10 mouse cellular contexts compared by ENCODE assay signal in the genomic region with DNA sequence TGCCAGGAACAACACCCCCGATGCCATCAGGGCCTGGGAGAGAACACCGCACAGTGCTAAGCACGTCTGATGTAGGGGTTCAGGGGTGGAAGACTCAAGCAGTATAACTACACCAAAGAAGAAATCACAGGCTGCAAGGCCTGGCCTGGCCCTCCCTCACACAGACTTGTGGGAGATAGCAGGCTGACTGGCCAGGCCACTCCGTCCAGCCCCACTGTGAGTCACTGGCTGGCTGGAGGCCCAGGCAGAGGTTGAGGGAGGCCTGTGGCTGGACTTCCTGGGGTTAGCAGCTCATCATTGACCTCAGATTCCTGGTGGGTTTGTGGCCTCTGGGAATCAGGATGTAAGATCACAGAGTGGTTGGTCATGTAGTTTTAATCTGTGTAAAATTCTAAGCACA. TPM values are rescaled to one million over a fixed set of nuclear protein-coding genes. Genes with fewer than 3 reads are reported as not detected.
DNase-seq lines count a peak whose midpoint lies in the region; ATAC-seq and TF ChIP-seq lines count a peak whose summit lies in the region.
"Had no signal": no experiment of that assay in that cellular context is flagged by ENCODE, and none has a peak within 500 bp of the region (broad histone marks: within the 10 kb centered on the region; RNA-seq: fewer than 3 reads in every experiment).

No protein-coding gene starts in this region.

- no peaks in the 10 kb centered on the region for H3K36me3 ChIP-seq in heart, embryonic 15.5 days
- H3K36me3 ChIP-seq in limb, embryonic 14.5 days (ENCODE audit: control insufficient read depth, insufficient read depth, low read length) = no peaks in the 10 kb centered on the region
- no peaks in the 10 kb centered on the region for H3K36me3 ChIP-seq in stomach, embryonic 16.5 days (ENCODE audit: control insufficient read depth, insufficient read depth, low read length)
- no peaks in the 10 kb centered on the region for H3K36me3 ChIP-seq in hindbrain, embryonic 13.5 days
- H3K36me3 ChIP-seq: embryonic facial prominence, embryonic 15.5 days had no signal

- TF ChIP-seq POLR2A in limb, embryonic 14.5 days (IDR thresholded peaks at IDR 0.05; ENCODE audit: borderline replicate concordance, extremely low read depth, insufficient read depth, insufficient read length) = no peak

- no peak overlapping the region for H3K4me2 ChIP-seq in heart, embryonic 15.5 days
- no peak overlapping the region for H3K4me2 ChIP-seq in limb, embryonic 14.5 days (replicated peaks; ENCODE audit: low read depth, low read length, severe bottlenecking)
- no peak overlapping the region for H3K4me2 ChIP-seq in stomach, embryonic 16.5 days (ENCODE audit: low read depth, low read length)
- H3K4me2 ChIP-seq in hindbrain, embryonic 13.5 days = no peak overlapping the region
- H3K4me2 ChIP-seq: embryonic facial prominence, embryonic 15.5 days had no signal

- H3K9me3 ChIP-seq in heart, embryonic 15.5 days (replicated peaks) = no peaks in the 10 kb centered on the region
- no peaks in the 10 kb centered on the region for H3K9me3 ChIP-seq in limb, embryonic 14.5 days (ENCODE audit: control insufficient read depth, low read length)
- H3K9me3 ChIP-seq in stomach, embryonic 16.5 days (replicated peaks; ENCODE audit: control insufficient read depth, low read length) = no peaks in the 10 kb centered on the region
- H3K9me3 ChIP-seq in hindbrain, embryonic 13.5 days = no peaks in the 10 kb centered on the region
- H3K9me3 ChIP-seq: embryonic facial prominence, embryonic 15.5 days; megakaryocyte, embryonic 14.5 days had no signal

- ATAC-seq in heart, embryonic 15.5 days (replicated peaks; ENCODE audit: insufficient number of reproducible peaks, insufficient read depth, low FRiP score, low read depth) = peak; percentile 78
- ATAC-seq in limb, embryonic 14.5 days (ENCODE audit: low FRiP score, low read depth) = peak; percentile 65; the same call in 1 of the 2 replicates
- ATAC-seq in stomach, embryonic 16.5 days (ENCODE audit: insufficient read depth, low FRiP score) = peak; percentile 81
- ATAC-seq in hindbrain, embryonic 13.5 days (ENCODE audit: low FRiP score) = no peak

- no peak for TF ChIP-seq CTCF in layer of hippocampus, adult 2 months (conservative IDR thresholded peaks at IDR 0.05)

- WGBS in heart, embryonic 15.5 days = 56% methylated on average over 4 of the region's 4 CpGs
- 77% methylated on average over 4 of the region's 4 CpGs for WGBS in limb, embryonic 14.5 days
- 63% methylated on average over 4 of the region's 4 CpGs for WGBS in stomach, embryonic 16.5 days
- WGBS in hindbrain, embryonic 13.5 days = 79% methylated on average over 4 of the region's 4 CpGs

- H3K9ac ChIP-seq in heart, embryonic 15.5 days = peak overlapping the region; percentile 14; the same call in 1 of the 2 replicates
- H3K9ac ChIP-seq in limb, embryonic 14.5 days (ENCODE audit: low read depth, low read length, severe bottlenecking) = no peak overlapping the region
- peak overlapping the region; percentile 60 for H3K9ac ChIP-seq in stomach, embryonic 16.5 days (ENCODE audit: low read length)
- no peak overlapping the region for H3K9ac ChIP-seq in hindbrain, embryonic 13.5 days
- H3K9ac ChIP-seq: embryonic facial prominence, embryonic 15.5 days had no signal

- peaks cover 27% of the 10 kb centered on the region for H3K4me1 ChIP-seq in heart, embryonic 15.5 days (replicated peaks)
- 0 out of 2 replicates have a peak, but pooled peaks cover 3% of the 10 kb centered on the region for H3K4me1 ChIP-seq in limb, embryonic 14.5 days (ENCODE audit: control insufficient read depth, insufficient read depth, low read length)
- peaks cover 20% of the 10 kb centered on the region for H3K4me1 ChIP-seq in stomach, embryonic 16.5 days (ENCODE audit: control insufficient read depth, insufficient read depth, low read length)
- peaks cover 41% of the 10 kb centered on the region for H3K4me1 ChIP-seq in hindbrain, embryonic 13.5 days (replicated peaks)
- H3K4me1 ChIP-seq: megakaryocyte, embryonic 14.5 days had no signal

- no peak overlapping the region for H3K4me3 ChIP-seq in layer of hippocampus, adult 2 months
- no peak overlapping the region for H3K4me3 ChIP-seq in heart, embryonic 15.5 days
- no peak overlapping the region for H3K4me3 ChIP-seq in limb, embryonic 14.5 days (replicated peaks; ENCODE audit: low read length)
- H3K4me3 ChIP-seq in stomach, embryonic 16.5 days (replicated peaks; ENCODE audit: low read length) = no peak overlapping the region
- H3K4me3 ChIP-seq in hindbrain, embryonic 13.5 days = no peak overlapping the region
- H3K4me3 ChIP-seq: embryonic facial prominence, embryonic 15.5 days; megakaryocyte, embryonic 14.5 days had no signal

- peak overlapping the region; percentile 70 for H3K27ac ChIP-seq in layer of hippocampus, adult 2 months
- peak overlapping the region; percentile 61 for H3K27ac ChIP-seq in heart, embryonic 15.5 days
- H3K27ac ChIP-seq in limb, embryonic 14.5 days (replicated peaks; ENCODE audit: low read depth, low read length) = no peak overlapping the region
- peak overlapping the region; percentile 81 for H3K27ac ChIP-seq in stomach, embryonic 16.5 days (ENCODE audit: low read length)
- H3K27ac ChIP-seq in hindbrain, embryonic 13.5 days = no peak overlapping the region
- H3K27ac ChIP-seq: embryonic facial prominence, embryonic 15.5 days had no signal

- no peaks in the 10 kb centered on the region for H3K27me3 ChIP-seq in heart, embryonic 15.5 days
- no peaks in the 10 kb centered on the region for H3K27me3 ChIP-seq in limb, embryonic 14.5 days (ENCODE audit: control insufficient read depth, insufficient read depth, low read length)
- no peaks in the 10 kb centered on the region for H3K27me3 ChIP-seq in stomach, embryonic 16.5 days (ENCODE audit: control insufficient read depth, insufficient read depth, low read length)
- H3K27me3 ChIP-seq in hindbrain, embryonic 13.5 days = peaks cover 3% of the 10 kb centered on the region; the same call in 1 of the 2 replicates
- H3K27me3 ChIP-seq: embryonic facial prominence, embryonic 15.5 days had no signal

- peak in 1 of 2 experiments; percentile 56 for DNase-seq in layer of hippocampus, adult 2 months (ENCODE audit: low spot score in 2 of 2)
- DNase-seq in layer of hippocampus, adult 9-10 months (ENCODE audit: low spot score) = no peak
- peak; percentile 45 for DNase-seq in cerebellum, adult 9-11 months
- no peak for DNase-seq in limb, embryonic 14.5 days (ENCODE audit: low spot score)
- DNase-seq in frontal cortex, postnatal 10 days (ENCODE audit: low spot score in 2 of 2) = no peak

RNA-seq across cellular contexts. Expression of a gene that starts 22.9 kb away (rescaled TPM):
- 10 to 100 TPM; 46.6 to 47.4 TPM for total RNA-seq in layer of hippocampus, adult 2 months (2021)
- 62.5 and 76.6 TPM in 2 replicates for polyA plus RNA-seq in heart, embryonic 15.5 days (2015; fragmentation: Nextera tagmentation; extraction: Ambion mirVana)
- 36.3 and 38.4 TPM in 2 replicates for polyA plus RNA-seq in limb, embryonic 14.5 days (2012; rRNA removed)
- 44.4 and 48.2 TPM in 2 replicates for polyA plus RNA-seq in limb, embryonic 14.5 days (2014; fragmentation: Nextera tagmentation; extraction: Ambion mirVana)
- 82.3 and 111 TPM in 2 replicates for polyA plus RNA-seq in stomach, embryonic 16.5 days (2015; fragmentation: Nextera tagmentation; extraction: Ambion mirVana)
- polyA plus RNA-seq in hindbrain, embryonic 13.5 days (2015; fragmentation: Nextera tagmentation; extraction: Ambion mirVana) = 58.7 and 61.9 TPM in 2 replicates

RNA-seq across cellular contexts. Expression of a gene that starts 59.5 kb away (rescaled TPM):
- total RNA-seq in layer of hippocampus, adult 2 months (2021) = 100 to 1,000 TPM; 169 TPM
- polyA plus RNA-seq in heart, embryonic 15.5 days (2015; fragmentation: Nextera tagmentation; extraction: Ambion mirVana) = 5.6 and 6.2 TPM in 2 replicates
- 24.8 and 30.8 TPM in 2 replicates for polyA plus RNA-seq in limb, embryonic 14.5 days (2012; rRNA removed)
- 6.4 and 6.6 TPM in 2 replicates for polyA plus RNA-seq in limb, embryonic 14.5 days (2014; fragmentation: Nextera tagmentation; extraction: Ambion mirVana)
- 6.8 and 8.5 TPM in 2 replicates for polyA plus RNA-seq in stomach, embryonic 16.5 days (2015; fragmentation: Nextera tagmentation; extraction: Ambion mirVana)
- 15.4 and 17.5 TPM in 2 replicates for polyA plus RNA-seq in hindbrain, embryonic 13.5 days (2015; fragmentation: Nextera tagmentation; extraction: Ambion mirVana)

Comparison
In these comparisons a context has a peak if more than half of its experiments do, and no peak if none do; other contexts are left out.
1. H3K27ac ChIP-seq: peak in layer of hippocampus, adult 2 months (single experiment), heart, embryonic 15.5 days (single experiment) and stomach, embryonic 16.5 days (single experiment); none in limb, embryonic 14.5 days (single experiment) and hindbrain, embryonic 13.5 days (single experiment).
2. H3K9ac ChIP-seq: peak in heart, embryonic 15.5 days (single experiment) and stomach, embryonic 16.5 days (single experiment); none in limb, embryonic 14.5 days (single experiment) and hindbrain, embryonic 13.5 days (single experiment).